ENCODE assay signal across 32 mouse cellular contexts in genomic region chrX:115031506-115031905, GRCm38 (mm10).
"Had no signal": no experiment of that assay in that cellular context is flagged by ENCODE, and none has a peak within 500 bp of the region (broad histone marks: within the 10 kb centered on the region; RNA-seq: fewer than 3 reads in every experiment).

No protein-coding gene starts in this region.

- H3K9me3 ChIP-seq: heart, embryonic 10.5 days; heart, embryonic 12.5 days; heart, embryonic 13.5 days; heart, embryonic 15.5 days; hindbrain, embryonic 10.5 days; hindbrain, embryonic 12.5 days; hindbrain, embryonic 13.5 days; hindbrain, embryonic 15.5 days; intestine, embryonic 15.5 days; kidney, embryonic 15.5 days had no signal

- H3K27ac ChIP-seq: heart, embryonic 10.5 days; heart, embryonic 13.5 days; heart, embryonic 15.5 days; hindbrain, embryonic 10.5 days; hindbrain, embryonic 12.5 days; hindbrain, embryonic 13.5 days; hindbrain, embryonic 14.5 days; hindbrain, embryonic 15.5 days; hindbrain, postnatal 0 days; intestine, embryonic 15.5 days; kidney, embryonic 15.5 days; kidney, postnatal 0 days; layer of hippocampus, adult 2 months had no signal

- DNase-seq: heart, postnatal 10 days; heart, postnatal 14 days; heart, postnatal 36 days; heart, postnatal 4 days; kidney, adult 11 months; kidney, adult 18-20 months; kidney, adult 9 months; kidney, postnatal 10 days; kidney, postnatal 25 days; kidney, postnatal 36 days; kidney, postnatal 4 days; layer of hippocampus, adult 9-11 months; layer of hippocampus, postnatal 36 days had no signal

- ATAC-seq: hindbrain, embryonic 16.5 days; hindbrain, postnatal 0 days; inflammation-experienced regulatory T-cells, adult 6 months; intestine, embryonic 15.5 days; intestine, embryonic 16.5 days; intestine, postnatal 0 days had no signal

- H3K36me3 ChIP-seq: heart, embryonic 10.5 days; heart, embryonic 12.5 days; heart, embryonic 13.5 days; heart, embryonic 15.5 days; hindbrain, embryonic 10.5 days; hindbrain, embryonic 12.5 days; hindbrain, embryonic 13.5 days; hindbrain, embryonic 15.5 days; intestine, embryonic 15.5 days; kidney, embryonic 15.5 days had no signal

- H3K27me3 ChIP-seq: heart, embryonic 12.5 days; heart, embryonic 13.5 days; heart, embryonic 15.5 days; hindbrain, embryonic 12.5 days; hindbrain, embryonic 13.5 days; hindbrain, embryonic 15.5 days; intestine, embryonic 15.5 days; kidney, embryonic 15.5 days had no signal

- H3K4me2 ChIP-seq: heart, embryonic 11.5 days; heart, embryonic 12.5 days; heart, embryonic 13.5 days; heart, embryonic 15.5 days; hindbrain, embryonic 12.5 days; hindbrain, embryonic 13.5 days; hindbrain, embryonic 14.5 days; hindbrain, embryonic 15.5 days; intestine, embryonic 15.5 days; kidney, embryonic 15.5 days had no signal

- H3K9ac ChIP-seq: heart, embryonic 12.5 days; heart, embryonic 13.5 days; heart, embryonic 15.5 days; hindbrain, embryonic 12.5 days; hindbrain, embryonic 13.5 days; hindbrain, embryonic 14.5 days; hindbrain, embryonic 15.5 days; intestine, embryonic 15.5 days; kidney, embryonic 15.5 days had no signal

- H3K4me1 ChIP-seq: heart, embryonic 10.5 days; heart, embryonic 12.5 days; heart, embryonic 13.5 days; heart, embryonic 15.5 days; hindbrain, embryonic 10.5 days; hindbrain, embryonic 12.5 days; hindbrain, embryonic 13.5 days; hindbrain, embryonic 15.5 days; intestine, embryonic 15.5 days; kidney, embryonic 15.5 days had no signal

- H3K4me3 ChIP-seq: heart, embryonic 10.5 days; heart, embryonic 12.5 days; heart, embryonic 13.5 days; heart, embryonic 15.5 days; hindbrain, embryonic 10.5 days; hindbrain, embryonic 12.5 days; hindbrain, embryonic 13.5 days; hindbrain, embryonic 15.5 days; intestine, embryonic 15.5 days; kidney, embryonic 15.5 days; layer of hippocampus, adult 2 months had no signal
